Mouse (Mus musculus) embryonic facial prominence, embryonic 12.5 days (tissue): ENCODE data around the gene Neurog3. TPM values are rescaled to one million over a fixed set of nuclear protein-coding genes. Genes with fewer than 3 reads are reported as not detected.

Source experiments
- polyA plus RNA-seq: library from polyadenylated mRNA; unstranded; fragments of >200 nt; fragmentation: Nextera tagmentation; extraction: Ambion mirVana; gene quantifications from 2 replicates; pipeline ENCODE4 v1.2.1, GENCODE M21; 2016

Neurog3 gene
- polyA plus RNA-seq, 1 experiment from 2014 or later, result 0.24 TPM

Other genes starting within 250 kb of the Neurog3 start
- gene Col13a1, start 154.0 kb upstream of the Neurog3 start, polyA plus RNA-seq, result 6.9 and 8.4 TPM in 2 replicates
- gene Fam241b, start 10.8 kb downstream of the Neurog3 start, polyA plus RNA-seq, result 20.9 and 22.3 TPM in 2 replicates
- 19.0 and 19.5 TPM in 2 replicates for gene Tspan15, start 98.2 kb downstream of the Neurog3 start, polyA plus RNA-seq
- gene Tacr2, start 119.3 kb downstream of the Neurog3 start, polyA plus RNA-seq, result not detected in 2 replicates
- 38.2 and 40.4 TPM in 2 replicates for gene Hk1, start 246.8 kb downstream of the Neurog3 start, polyA plus RNA-seq